Mouse (Mus musculus) gastrocnemius, postnatal 14 days (tissue): ENCODE data around the gene Pak3. TPM values are rescaled to one million over a fixed set of nuclear protein-coding genes. Genes with fewer than 3 reads are reported as not detected.

Experiments
- DNase-seq: peaks from one replicate; pipeline ENCODE4 v3.0.0; 2021; ENCODE audit warnings: mixed read lengths
- intact Hi-C: fragments of 180-260 bp; cut with DNase I; formaldehyde crosslinking; loops from one replicate; pipeline ENCODE4 v1.15.1; 2025; ENCODE audit warnings: low total_unique reads
- total RNA-seq, 2 experiments: library from RNA; stranded (reverse); gene quantifications; 2 replicates each; pipeline ENCODE4 v1.2.3; 2021

The Pak3 gene
- total RNA-seq, 2 experiments from 2014 or later: 2.3 TPM

DNA sequence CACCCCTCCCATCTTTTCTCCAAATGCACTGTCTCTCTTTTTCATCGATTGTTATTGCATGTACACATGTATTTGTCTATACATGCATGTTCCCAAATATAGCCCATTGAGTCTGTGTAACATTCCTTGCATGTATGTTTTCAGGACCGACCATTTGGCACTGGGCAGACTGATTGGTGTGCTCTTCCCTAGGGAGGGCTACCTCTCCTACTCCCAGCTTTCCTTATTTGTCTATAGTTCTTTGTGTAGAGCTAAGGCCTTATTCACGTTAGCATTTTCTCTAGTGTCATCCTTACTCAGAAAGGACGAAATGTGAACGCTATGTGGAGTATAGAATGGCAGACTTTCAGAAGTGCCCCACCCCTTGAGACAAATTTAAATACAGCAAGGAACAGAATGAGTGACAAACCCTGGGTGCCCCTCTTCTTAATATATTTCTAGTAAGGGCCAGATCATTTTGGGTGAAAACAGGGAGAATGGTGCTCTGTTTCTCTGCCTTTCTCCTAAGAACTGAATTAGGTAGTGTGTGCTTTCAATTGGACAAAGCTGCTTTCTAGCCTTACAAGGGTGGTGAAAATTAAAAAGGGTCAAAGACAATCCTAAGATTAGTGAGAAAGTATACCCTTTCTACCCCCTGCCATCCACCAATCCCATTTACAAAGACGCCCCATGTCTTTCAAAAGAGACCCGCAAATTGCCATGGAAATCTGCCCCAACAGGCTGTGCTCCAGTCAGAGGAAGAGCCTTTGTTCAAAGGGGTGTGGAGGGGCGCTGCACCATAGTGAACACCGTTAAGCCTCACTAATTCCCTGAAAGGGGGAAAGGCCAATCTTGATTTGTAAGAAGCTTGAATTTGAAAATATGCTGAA lies 136.2 kb downstream of the Pak3 start:
- DNase-seq: no peak
- intact Hi-C loops: no loop called here

GRCm38 (mm10) chrX:143655177-143655492 lies 136.7 kb downstream of the Pak3 start:
- no peak for DNase-seq
- intact Hi-C loops: no loop called here

GRCm38 (mm10) chrX:143664221-143665150 lies 146.1 kb downstream of the Pak3 start:
- peak; percentile 5 for DNase-seq
- intact Hi-C loops: loop anchor here (5.0 kb wide), 1 partner anchor 202 kb away; no protein-coding TSS in a partner anchor

GRCm38 (mm10) chrX:143665771-143666170 lies 147.4 kb downstream of the Pak3 start:
- intact Hi-C loops: loop anchor here (5.0 kb wide), 1 partner anchor 203 kb away; no protein-coding TSS in a partner anchor
- no peak for DNase-seq

DNA sequence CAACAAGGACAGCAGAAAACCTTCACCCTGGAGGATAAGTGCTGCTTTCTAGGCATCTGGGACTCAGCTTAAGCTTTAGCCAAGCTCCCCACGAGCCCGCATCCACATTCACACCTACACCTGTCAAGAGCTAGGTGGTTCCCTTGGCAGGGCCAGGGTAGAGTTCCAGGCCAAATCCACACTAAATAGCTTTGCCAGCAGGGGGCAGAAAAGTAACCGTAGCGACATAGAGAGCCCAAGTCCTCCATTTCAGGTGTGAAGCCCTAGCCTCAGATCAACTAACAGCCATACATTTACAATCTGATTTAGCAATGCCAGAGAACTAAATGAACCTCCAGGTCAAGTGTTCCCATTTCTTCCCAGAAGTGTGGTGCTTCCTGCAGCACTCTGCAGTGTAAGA lies 148.6 kb downstream of the Pak3 start:
- no peak for DNase-seq
- intact Hi-C loops: loop anchor here (5.0 kb wide), 1 partner anchor 205 kb away; no protein-coding TSS in a partner anchor

DNA sequence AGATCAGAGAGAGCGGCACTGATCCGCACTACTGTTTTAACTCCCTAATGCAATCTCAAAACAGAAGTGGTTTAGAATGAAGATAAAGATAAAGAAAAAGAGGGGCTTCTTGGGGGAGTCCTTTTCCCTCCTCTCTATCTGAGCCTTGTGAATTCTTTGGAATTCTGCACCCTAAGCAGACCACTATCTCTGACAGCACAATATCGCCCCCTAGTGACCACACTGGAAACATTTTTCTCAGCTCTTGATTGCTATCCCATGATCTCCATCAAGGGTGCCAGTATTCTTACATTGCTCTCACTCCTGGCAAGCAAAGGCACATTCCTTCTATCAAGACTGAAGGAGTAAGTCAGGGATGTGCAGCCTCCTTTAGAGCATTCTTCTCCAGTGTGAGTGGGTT lies 149.9 kb downstream of the Pak3 start:
- intact Hi-C loops: loop anchor here (5.0 kb wide), 1 partner anchor 206 kb away; no protein-coding TSS in a partner anchor
- peak; percentile 44 for DNase-seq

- DNase-seq: no peak
- intact Hi-C loops: no loop called here
Observed at GRCm38 (mm10) chrX:143678566-143678965, 160.2 kb downstream of the Pak3 start.

- intact Hi-C loops: no loop called here
Observed at GRCm38 (mm10) chrX:143722250-143722649, 203.9 kb downstream of the Pak3 start.

DNA sequence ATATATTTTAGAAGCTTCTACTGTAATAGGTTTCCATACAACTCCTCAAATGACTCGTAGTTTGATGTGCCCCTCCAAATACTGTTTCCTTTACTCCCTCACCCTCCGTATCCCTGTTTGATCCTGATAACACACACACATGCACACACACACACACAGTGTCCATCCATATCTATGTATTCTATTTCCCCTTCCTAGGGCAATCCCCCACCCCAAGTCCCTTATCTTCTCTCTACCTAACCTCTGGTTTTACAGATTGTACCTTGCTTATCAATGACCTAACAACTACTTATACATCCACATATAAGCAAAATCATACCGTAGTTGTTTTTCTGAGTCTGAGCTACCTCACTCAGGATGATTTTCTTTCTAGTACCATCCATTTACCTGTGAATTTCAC lies 207.0 kb downstream of the Pak3 start:
- intact Hi-C loops: no loop called here

More at GRCm38 (mm10) chrX:143722250-143722649, 203.9 kb downstream of the Pak3 start:
- DNase-seq: no peak

GRCm38 (mm10) chrX:143736035-143736434 lies 217.6 kb downstream of the Pak3 start:
- DNase-seq: no peak
- intact Hi-C loops: loop anchor here (5.0 kb wide), 1 partner anchor 261 kb away; no protein-coding TSS in a partner anchor

More for the DNA sequence above, 207.0 kb downstream of the Pak3 start:
- no peak for DNase-seq

DNA sequence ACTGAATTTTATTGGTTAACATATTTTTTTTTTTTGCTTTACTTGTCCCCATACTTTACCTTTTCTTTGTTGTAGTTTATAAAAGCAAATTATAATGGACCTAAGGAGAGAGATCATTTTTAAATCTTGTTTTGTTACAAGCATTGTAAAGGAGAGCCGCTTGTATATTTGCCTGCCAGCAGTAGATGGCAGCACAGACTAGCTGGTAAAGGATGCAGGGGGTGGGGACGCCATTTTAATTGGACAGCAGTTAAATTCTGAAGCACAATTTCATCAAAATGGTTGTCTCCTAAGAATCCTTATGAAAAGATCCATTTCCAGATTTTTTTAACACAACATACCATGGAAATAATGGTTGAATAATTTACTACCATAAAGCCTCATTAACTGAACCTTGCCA lies 220.8 kb downstream of the Pak3 start:
- intact Hi-C loops: loop anchor here (5.0 kb wide), 1 partner anchor 258 kb away; no protein-coding TSS in a partner anchor
- DNase-seq: peak; percentile 13

- intact Hi-C loops: no loop called here
- no peak for DNase-seq
Observed at GRCm38 (mm10) chrX:143762556-143762955, 244.2 kb downstream of the Pak3 start.

DNA sequence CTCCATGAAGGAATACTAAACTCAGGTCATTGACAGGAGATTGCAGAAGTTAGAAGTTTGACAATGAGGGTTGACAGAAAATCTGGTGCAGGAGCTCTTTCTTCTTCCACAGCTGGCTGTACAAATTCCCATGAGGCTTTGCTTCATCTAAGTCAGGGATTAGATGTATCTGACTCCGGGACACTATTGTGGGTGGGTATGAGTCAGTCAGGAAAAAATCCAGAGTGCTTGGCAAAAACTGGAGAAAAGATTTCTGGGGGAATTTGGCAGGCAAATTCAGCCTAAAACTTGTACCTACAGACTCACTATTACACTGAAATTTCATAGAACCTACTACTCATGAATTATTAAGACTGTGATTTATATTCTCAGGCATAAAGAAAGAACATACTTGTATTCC lies 297.6 kb downstream of the Pak3 start:
- no peak for DNase-seq
- intact Hi-C loops: no loop called here

GRCm38 (mm10) chrX:143818961-143819360 lies 300.6 kb downstream of the Pak3 start:
- no peak for DNase-seq
- intact Hi-C loops: no loop called here

- no peak for DNase-seq
- intact Hi-C loops: no loop called here
Observed at GRCm38 (mm10) chrX:143826521-143826920, 308.1 kb downstream of the Pak3 start.

DNA sequence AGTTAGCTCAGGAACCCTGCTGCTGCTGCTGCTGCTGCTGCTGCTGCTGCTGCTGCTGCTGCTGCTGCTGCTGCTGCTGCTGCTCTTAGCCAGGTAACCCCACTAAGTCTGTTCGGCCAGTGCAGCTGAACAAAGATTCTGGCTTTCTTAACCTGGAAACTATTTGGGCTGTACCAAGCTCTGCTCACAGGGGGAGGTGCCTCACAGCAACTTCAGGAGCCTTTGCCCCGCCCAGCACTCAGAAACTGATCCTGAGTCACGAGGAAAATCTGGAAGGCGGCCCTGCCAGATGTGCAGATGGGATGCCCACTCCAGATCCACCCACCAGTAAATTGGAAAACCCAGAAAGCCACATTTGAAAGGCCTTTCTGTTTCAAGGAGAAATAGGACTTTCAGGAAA lies 308.8 kb downstream of the Pak3 start, which contains the start of gene Capn6:
Gene Capn6 (minus strand): TSS at position 203 of the 400 bp plus-strand sequence.
- peak; percentile 69 for DNase-seq
- intact Hi-C loops: no loop called here

DNA sequence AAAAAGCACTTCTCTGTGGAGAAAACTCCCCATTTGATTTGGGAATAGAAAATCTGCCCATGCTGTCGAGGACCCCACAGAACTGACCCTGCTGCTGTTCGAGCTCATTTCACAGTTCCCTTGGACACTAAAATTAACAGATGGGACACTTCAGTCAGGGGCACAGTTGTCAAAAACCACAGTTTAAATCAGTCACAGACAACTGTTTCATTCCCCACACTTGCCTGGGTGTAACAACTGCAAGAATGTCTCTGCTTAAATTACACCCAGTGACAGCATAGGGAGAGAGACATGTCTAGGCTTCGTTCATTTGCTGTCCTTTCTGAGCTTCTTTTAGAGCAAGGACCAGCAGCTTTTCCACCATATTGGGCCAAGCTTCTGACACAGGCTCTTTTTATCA lies 328.2 kb downstream of the Pak3 start:
- intact Hi-C loops: no loop called here
- DNase-seq: no peak
